Mouse (Mus musculus) myocyte (in vitro differentiated cells): Measurements from ENCODE around the gene Vcp.

Experiments used
- MYOD1 ChIP-seq, 3 experiments: IDR thresholded peaks; one replicate each; pipeline ENCODE4 v1.6.1; 2011; ENCODE audit warnings: control low read depth in 2 of 3, low read depth in 2 of 3, mild to moderate bottlenecking in 2 of 3, moderate library complexity in 1 of 3; ENCODE audit not compliant: insufficient read length in 2 of 3, control insufficient read depth in 1 of 3
- MYOG ChIP-seq, 3 experiments: IDR thresholded peaks; one replicate each; pipeline ENCODE4 v1.6.1; 2011; ENCODE audit warnings: control low read depth in 2 of 3, low read depth in 2 of 3, mild to moderate bottlenecking in 2 of 3; ENCODE audit not compliant: insufficient read length in 2 of 3, control insufficient read depth in 1 of 3, insufficient read depth in 1 of 3
- POLR2A ChIP-seq: IDR thresholded peaks from one replicate; pipeline ENCODE4 v1.6.1; 2011; ENCODE audit warnings: low read depth, mild to moderate bottlenecking, control low read depth, moderate library complexity; ENCODE audit not compliant: insufficient read length
- POLR2AphosphoS2 ChIP-seq: IDR thresholded peaks from one replicate; pipeline ENCODE4 v1.6.1; 2011; ENCODE audit warnings: low read depth, control low read depth; ENCODE audit not compliant: insufficient read length
- TCF12 ChIP-seq: IDR thresholded peaks from one replicate; pipeline ENCODE4 v1.6.1; 2011; ENCODE audit warnings: mild to moderate bottlenecking, control low read depth; ENCODE audit not compliant: poor library complexity, insufficient read depth, severe bottlenecking
- USF1 ChIP-seq: IDR thresholded peaks from one replicate; pipeline ENCODE4 v1.6.1; 2011; ENCODE audit warnings: low read depth, mild to moderate bottlenecking, control low read depth, moderate library complexity

DNA sequence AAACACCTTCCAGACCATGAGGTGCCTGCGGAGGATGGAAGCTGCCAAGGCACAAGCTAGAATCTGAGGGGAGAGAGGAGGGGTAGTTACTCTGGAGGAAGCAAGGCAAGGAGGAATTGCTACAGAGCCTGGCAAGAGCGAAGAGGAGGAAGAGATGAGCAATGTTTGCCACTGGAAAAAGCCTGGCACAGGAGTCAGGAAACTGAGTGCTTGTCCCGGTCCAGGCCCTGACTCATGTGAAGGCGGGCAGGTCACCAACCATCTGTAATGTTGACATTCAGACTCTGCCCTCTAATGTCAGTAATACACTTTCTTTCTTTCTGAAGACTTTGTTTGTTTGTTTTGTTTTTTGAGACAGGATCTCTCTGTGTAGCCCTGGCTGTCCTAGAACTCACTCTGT is 17.8 kb upstream of the Vcp start:
- TF ChIP-seq POLR2A = no peak
- no peak for TF ChIP-seq USF1
- no peak for TF ChIP-seq TCF12
- TF ChIP-seq MYOD1 (IDR thresholded peaks at IDR 0.05; ENCODE audit: control insufficient read depth in 1 of 3, insufficient read length in 2 of 3, low read depth in 2 of 3) = no peak
- no peak for TF ChIP-seq MYOG (IDR thresholded peaks at IDR 0.05; ENCODE audit: control insufficient read depth in 1 of 3, insufficient read depth in 1 of 3, insufficient read length in 2 of 3, low read depth in 2 of 3)
- no peak for TF ChIP-seq POLR2AphosphoS2
